Mouse (Mus musculus): ENCODE results near the gene Dennd4b.

GRCm38 (mm10) chr3:90284150-90284549 is 19.2 kb downstream of the Dennd4b start:
- TF ChIP-seq CTCF (IDR thresholded peaks at IDR 0.05) (0 out of 2 replicates have a peak, but pooled peaks have one; percentile 21), EP300 (IDR thresholded peaks at IDR 0.05) (no peak)

All from lung, postnatal 0 days (tissue).